Mouse (Mus musculus): ENCODE measurements at regions not wholly inside any gene's neighbourhood (a gene's known extent, or its start where the extent isn't known, plus 50 kb on each side); places are given as distances from the start of the nearest gene placed in this dataset.

DNA sequence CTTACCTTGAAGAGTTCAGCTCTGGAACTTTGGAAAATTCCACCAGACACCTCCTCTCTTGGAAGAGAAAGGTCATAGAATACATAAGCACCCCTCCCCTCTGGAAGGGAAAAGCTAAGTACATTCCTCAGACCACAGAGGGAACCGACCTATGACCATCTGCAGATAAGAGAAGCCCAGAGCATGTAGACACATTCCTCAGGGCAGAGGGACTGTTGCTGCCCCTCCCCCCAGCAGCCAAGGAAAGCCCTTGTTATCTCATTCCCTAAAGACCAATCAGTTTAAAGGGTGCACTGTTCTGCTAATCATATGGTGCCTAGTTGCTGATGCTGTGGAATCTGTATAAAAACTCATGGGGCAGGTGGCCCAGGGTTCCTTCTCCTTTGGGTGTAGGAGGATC is 511.2 kb upstream of the A830018L16Rik start:
- Histone ChIP-seq H3K9me3 (replicated peaks; ENCODE audit: low read length) (peaks cover 7% of the 10 kb centered on the region), H3K36me3 (replicated peaks in 1 of 2; ENCODE audit: control insufficient read depth in 1 of 2, insufficient read depth in 1 of 2, low read length in 1 of 2) (no peaks in the 10 kb centered on the region), H3K4me1 (ENCODE audit: control insufficient read depth in 1 of 2, insufficient read depth in 2 of 2) (peaks cover 0 to 14% of the 10 kb centered on the region in 2 experiments; a peak in 2 of 4 replicates), H3K27me3 (replicated peaks) (no peaks in the 10 kb centered on the region), H3K4me3 (replicated peaks in 1 of 3; ENCODE audit: low read depth in 2 of 3, low read length in 2 of 3, poor library complexity in 1 of 3) (no peak overlapping the region), H3K79me2 (replicated peaks; ENCODE audit: control insufficient read depth, extremely low read depth, insufficient read depth, poor library complexity, severe bottlenecking) (no peaks in the 10 kb centered on the region), H3K27ac (ENCODE audit: insufficient read depth, low read depth) (no peak overlapping the region), H3K9ac (ENCODE audit: insufficient read depth, low read depth) (no peak overlapping the region), H3K4me2 (ENCODE audit: insufficient read depth, low read depth, poor library complexity, severe bottlenecking) (no peak overlapping the region)
- in situ Hi-C loops (cut with MboI; ENCODE audit: low pct_ligation_motif_present, low pct_unique_long_range_greater_than_20kb, low sequenced_read_pairs) (no loop called here), dilution Hi-C loops (cut with MboI; ENCODE audit: extremely low pct_ligation_motif_present, extremely low pct_unique_long_range_greater_than_20kb, low sequenced_read_pairs) (no loop called here)
- TF ChIP-seq GABPA (IDR thresholded peaks at IDR 0.05; ENCODE audit: insufficient replicate concordance, low read depth, low read length) (no peak), CHD2 (IDR thresholded peaks at IDR 0.05; ENCODE audit: low read length) (no peak), RCOR1 (conservative IDR thresholded peaks at IDR 0.05; ENCODE audit: low read depth, low read length) (no peak), ETS1 (conservative IDR thresholded peaks at IDR 0.05; ENCODE audit: low read depth, low read length) (no peak), HCFC1 (IDR thresholded peaks at IDR 0.05; ENCODE audit: low read depth, low read length) (no peak), JUND (conservative IDR thresholded peaks at IDR 0.05; ENCODE audit: low read depth, low read length) (no peak), SMC3 (IDR thresholded peaks at IDR 0.05; ENCODE audit: low read depth, low read length) (no peak), POLR2A (IDR thresholded peaks at IDR 0.05; ENCODE audit: low read depth, low read length) (no peak), UBTF (IDR thresholded peaks at IDR 0.05; ENCODE audit: low read depth, low read length) (no peak), MAZ (IDR thresholded peaks at IDR 0.05; ENCODE audit: low read depth, low read length) (no peak), ZKSCAN1 (IDR thresholded peaks at IDR 0.05; ENCODE audit: borderline replicate concordance, low read depth, low read length) (no peak), RAD21 (IDR thresholded peaks at IDR 0.05; ENCODE audit: low read depth, low read length) (no peak), MAFK (IDR thresholded peaks at IDR 0.05; ENCODE audit: insufficient replicate concordance, low read length) (no peak), POLR2AphosphoS2 (IDR thresholded peaks at IDR 0.05; ENCODE audit: low read depth, low read length) (no peak), CTCF (conservative IDR thresholded peaks at IDR 0.05 in 1 of 2, IDR thresholded peaks at IDR 0.05 in 1 of 2; ENCODE audit: low read depth in 2 of 2, low read length in 2 of 2) (no peak), MYC (IDR thresholded peaks at IDR 0.05; ENCODE audit: low read depth, low read length) (no peak)
- no peak for DNase-seq (ENCODE audit: extremely low read depth)

GRCm38 (mm10) chr1:10919958-10920357 is 493.9 kb upstream of the A830018L16Rik start:
- no peaks in the 10 kb centered on the region for H3K27me3 ChIP-seq (replicated peaks)
- H3K9ac ChIP-seq (ENCODE audit: insufficient read depth, low read depth) = no peak overlapping the region
- peaks cover 3% of the 10 kb centered on the region for H3K9me3 ChIP-seq (replicated peaks; ENCODE audit: low read length)
- H3K36me3 ChIP-seq (replicated peaks in 1 of 2; ENCODE audit: control insufficient read depth in 1 of 2, insufficient read depth in 1 of 2, low read length in 1 of 2) = no peaks in the 10 kb centered on the region
- no peaks in the 10 kb centered on the region for H3K4me1 ChIP-seq (ENCODE audit: control insufficient read depth in 1 of 2, insufficient read depth in 2 of 2)
- TF ChIP-seq MYC (IDR thresholded peaks at IDR 0.05; ENCODE audit: low read depth, low read length) (no peak), MAZ (IDR thresholded peaks at IDR 0.05; ENCODE audit: low read depth, low read length) (no peak), ZKSCAN1 (IDR thresholded peaks at IDR 0.05; ENCODE audit: borderline replicate concordance, low read depth, low read length) (no peak), JUND (conservative IDR thresholded peaks at IDR 0.05; ENCODE audit: low read depth, low read length) (no peak), PAX5 (IDR thresholded peaks at IDR 0.05; ENCODE audit: low read length) (no peak), SMC3 (IDR thresholded peaks at IDR 0.05; ENCODE audit: low read depth, low read length) (no peak), POLR2A (IDR thresholded peaks at IDR 0.05; ENCODE audit: low read depth, low read length) (no peak), TCF12 (IDR thresholded peaks at IDR 0.05; ENCODE audit: low read depth, low read length) (no peak), MEF2A (IDR thresholded peaks at IDR 0.05; ENCODE audit: borderline replicate concordance, low read depth, low read length) (no peak), CTCF (conservative IDR thresholded peaks at IDR 0.05 in 1 of 2, IDR thresholded peaks at IDR 0.05 in 1 of 2; ENCODE audit: low read depth in 2 of 2, low read length in 2 of 2) (no peak)
- DNase-seq (ENCODE audit: extremely low read depth) = no peak
- in situ Hi-C loops (cut with MboI; ENCODE audit: low pct_ligation_motif_present, low pct_unique_long_range_greater_than_20kb, low sequenced_read_pairs) (no loop called here), dilution Hi-C loops (cut with MboI; ENCODE audit: extremely low pct_ligation_motif_present, extremely low pct_unique_long_range_greater_than_20kb, low sequenced_read_pairs) (no loop called here)
- H3K4me3 ChIP-seq (replicated peaks in 1 of 3; ENCODE audit: low read depth in 2 of 3, low read length in 2 of 3, poor library complexity in 1 of 3) = no peak overlapping the region
- H3K4me2 ChIP-seq (ENCODE audit: insufficient read depth, low read depth, poor library complexity, severe bottlenecking) = no peak overlapping the region
- H3K79me2 ChIP-seq (replicated peaks; ENCODE audit: control insufficient read depth, extremely low read depth, insufficient read depth, poor library complexity, severe bottlenecking) = no peaks in the 10 kb centered on the region
- H3K27ac ChIP-seq (ENCODE audit: insufficient read depth, low read depth) = no peak overlapping the region

Data from CH12.LX (cell line).